Mouse (Mus musculus) heart, embryonic 10.5 days (tissue): ENCODE results near the gene Zfp781. TPM values are rescaled to one million over a fixed set of nuclear protein-coding genes. Genes with fewer than 3 reads are reported as not detected.
"Not testable (repeated sequence)": the region's sequence is repeated elsewhere in the genome, so short reads cannot be mapped to it uniquely, and the experiment has no call there.

Source experiments
- DNase-seq: peaks from one replicate; pipeline ENCODE4 v3.0.0-alpha.2; 2017; ENCODE audit warnings: low spot score
- H3K27ac ChIP-seq: fragments of 300-500 bp; sonication (generic); 2 replicates; pipeline ENCODE4 v1.5.1; 2016; ENCODE audit warnings: mild to moderate bottlenecking
- H3K27me3 ChIP-seq: fragments of 300-500 bp; sonication (generic); 2 replicates; pipeline ENCODE4 v1.6.1; 2016; ENCODE audit warnings: mild to moderate bottlenecking; ENCODE audit not compliant: poor library complexity, insufficient read depth, severe bottlenecking
- H3K36me3 ChIP-seq: fragments of 300-500 bp; sonication (generic); 2 replicates; pipeline ENCODE4 v1.6.1; 2016; ENCODE audit warnings: mild to moderate bottlenecking, moderate library complexity
- H3K4me1 ChIP-seq: fragments of 300-500 bp; sonication (generic); 2 replicates; pipeline ENCODE4 v1.6.1; 2016; ENCODE audit warnings: mild to moderate bottlenecking
- H3K4me3 ChIP-seq: fragments of 300-500 bp; sonication (generic); 2 replicates; pipeline ENCODE4 v1.5.1; 2016; ENCODE audit warnings: mild to moderate bottlenecking, moderate library complexity
- H3K9me3 ChIP-seq: fragments of 300-500 bp; sonication (generic); 2 replicates; pipeline ENCODE4 v1.6.1; 2016; ENCODE audit warnings: mild to moderate bottlenecking, moderate library complexity
- WGBS: fragments of 180-500 bp; shearing (Covaris S2); methylation state at CpG from one replicate; pipeline ENCODE4 v1.1.7; 2016; 5-methylcytosine and 5-hydroxymethylcytosine counted together
- polyA plus RNA-seq: library from polyadenylated mRNA; unstranded; fragments of >200 nt; fragmentation: Nextera tagmentation; extraction: Ambion mirVana; gene quantifications from 2 replicates; pipeline ENCODE4 v1.2.1, GENCODE M21; 2016

The Zfp781 gene
- 2.0 and 3.2 TPM in 2 replicates for polyA plus RNA-seq

GRCm38 (mm10) chr10:81929842-81930743 is at the start of gene Zfp781:
Gene Zfp781 (minus strand): TSS chr10:81930480.
- not testable (repeated sequence) for H3K36me3 ChIP-seq, H3K27ac ChIP-seq, H3K9me3 ChIP-seq, H3K4me1 ChIP-seq, H3K27me3 ChIP-seq, H3K4me3 ChIP-seq, DNase-seq
- no CpG with 5 or more reads among the region's 43 CpGs for WGBS

- not testable (repeated sequence) for H3K4me3 ChIP-seq, H3K9me3 ChIP-seq, H3K27me3 ChIP-seq, H3K27ac ChIP-seq, H3K4me1 ChIP-seq, DNase-seq, H3K36me3 ChIP-seq
- WGBS = no CpG with 5 or more reads among the region's 44 CpGs
Measured at GRCm38 (mm10) chr10:81978365-81979003, 48.2 kb upstream of the Zfp781 start.

GRCm38 (mm10) chr10:81930744-81931118 is 451 bp upstream of the Zfp781 start:
- no CpG with 5 or more reads among the region's 3 CpGs for WGBS
- not testable (repeated sequence) for DNase-seq, H3K4me3 ChIP-seq, H3K27me3 ChIP-seq, H3K9me3 ChIP-seq, H3K36me3 ChIP-seq, H3K4me1 ChIP-seq, H3K27ac ChIP-seq

GRCm38 (mm10) chr10:81863409-81864407 is 66.6 kb downstream of the Zfp781 start, which contains the start of gene Gm32687:
Gene Gm32687 (plus strand): TSS chr10:81863934.
- H3K4me3 ChIP-seq, H3K9me3 ChIP-seq, H3K27me3 ChIP-seq, H3K36me3 ChIP-seq, H3K27ac ChIP-seq, DNase-seq, H3K4me1 ChIP-seq: not testable (repeated sequence)
- WGBS = 31% methylated on average over 5 of the region's 49 CpGs

Other genes starting within 250 kb of the Zfp781 start
- 11.2 and 12.6 TPM in 2 replicates for gene Zfp433, start 225.7 kb downstream of the Zfp781 start, polyA plus RNA-seq
- 5.2 and 7.4 TPM in 2 replicates for gene Gm3055, start 159.3 kb downstream of the Zfp781 start, polyA plus RNA-seq
- 2.6 and 3.4 TPM in 2 replicates for gene Gm4767, start 118.3 kb downstream of the Zfp781 start, polyA plus RNA-seq
- gene Gm32687, start 66.5 kb downstream of the Zfp781 start, polyA plus RNA-seq = 6.3 and 8.2 TPM in 2 replicates
- 11.5 and 13.4 TPM in 2 replicates for gene Zfp873, start 117.6 kb upstream of the Zfp781 start, polyA plus RNA-seq
- 3.1 and 3.5 TPM in 2 replicates for gene BC024063, start 152.9 kb upstream of the Zfp781 start, polyA plus RNA-seq
- 3.7 and 4.2 TPM in 2 replicates for gene AU041133, start 197.5 kb upstream of the Zfp781 start, polyA plus RNA-seq